Mouse (Mus musculus) naive thymus-derived CD4-positive, alpha-beta T cell, adult 5 months (primary cell): ENCODE measurements around the gene Prl2c5. TPM values are rescaled to one million over a fixed set of nuclear protein-coding genes. Genes with fewer than 3 reads are reported as not detected.

Source experiments
- polyA plus RNA-seq: library from polyadenylated mRNA; unstranded; fragments of 100-300 nt; shearing (Covaris generic); gene quantifications from one replicate; pipeline ENCODE4 v1.2.1, GENCODE M21; 2017

Prl2c5 gene
- polyA plus RNA-seq = not detected

DNA sequence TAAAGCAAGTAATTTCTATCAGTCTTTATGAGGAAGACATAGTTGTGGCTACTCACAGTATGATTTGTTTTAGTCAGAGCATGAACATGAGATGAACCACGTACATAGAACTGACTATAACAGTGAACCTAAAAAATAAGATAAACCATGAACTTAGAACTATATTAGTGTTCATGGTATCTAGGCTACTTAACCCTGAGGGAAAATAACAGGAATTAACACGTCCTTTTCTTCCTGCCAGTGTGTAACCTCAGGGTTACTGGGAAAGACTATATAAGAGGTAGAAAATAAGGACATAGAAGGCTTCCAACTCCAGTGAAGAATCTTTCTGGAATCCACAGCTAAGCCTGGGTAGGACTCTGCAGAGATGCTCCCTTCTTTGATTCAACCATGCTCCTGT is at the start of gene Prl2c5:
Gene Prl2c5 (plus strand): TSS at position 301 of the 400 bp plus-strand sequence.

Other genes starting within 250 kb of the Prl2c5 start
- gene Prl2c2, start 177.3 kb upstream of the Prl2c5 start, polyA plus RNA-seq = not detected
- gene Gpr137b, start 211.3 kb downstream of the Prl2c5 start, polyA plus RNA-seq = 1.3 TPM